Mouse (Mus musculus) stomach, postnatal 0 days (tissue): Measurements from ENCODE around the gene Card19.

Experiments used
- CTCF ChIP-seq: IDR thresholded peaks from 2 replicates; pipeline ENCODE4 v1.5.1; 2016; ENCODE audit warnings: antibody characterized with exemption, low read depth, mild to moderate bottlenecking, moderate library complexity
- EP300 ChIP-seq: optimal IDR thresholded peaks from 2 replicates; pipeline ENCODE3; 2016; ENCODE audit warnings: antibody characterized with exemption

- no peak for TF ChIP-seq CTCF
- no peak for TF ChIP-seq EP300
Observed at GRCm38 (mm10) chr13:49215504-49216219, at the start of gene Card19.
